Mouse (Mus musculus): ENCODE results near the gene Adcy9.
"Not testable (repeated sequence)": the region's sequence is repeated elsewhere in the genome, so short reads cannot be mapped to it uniquely, and the experiment has no call there.

Adcy9 gene

GRCm38 (mm10) chr16:4381487-4381886 lies 38.8 kb downstream of the Adcy9 start:
- no peak for DNase-seq (ENCODE audit: low spot score)

- no peak for DNase-seq (ENCODE audit: low spot score)
Observed at GRCm38 (mm10) chr16:4378788-4379187, 41.5 kb downstream of the Adcy9 start.

- no peak for DNase-seq (ENCODE audit: low spot score)
Observed at GRCm38 (mm10) chr16:4377556-4377955, 42.7 kb downstream of the Adcy9 start.

GRCm38 (mm10) chr16:4374780-4375380 lies 45.4 kb downstream of the Adcy9 start:
- DNase-seq (ENCODE audit: low spot score), result peak; percentile 15

GRCm38 (mm10) chr16:4374270-4374669 lies 46.0 kb downstream of the Adcy9 start:
- DNase-seq (ENCODE audit: low spot score), result no peak

GRCm38 (mm10) chr16:4371039-4371438 lies 49.3 kb downstream of the Adcy9 start:
- DNase-seq (ENCODE audit: low spot score), result no peak

- DNase-seq (ENCODE audit: low spot score), result no peak
Observed at GRCm38 (mm10) chr16:4370141-4370541, 50.2 kb downstream of the Adcy9 start.

GRCm38 (mm10) chr16:4367930-4368329 lies 52.4 kb downstream of the Adcy9 start:
- DNase-seq (ENCODE audit: low spot score), result no peak

- no peak for DNase-seq (ENCODE audit: low spot score)
Observed at GRCm38 (mm10) chr16:4367291-4367690, 53.0 kb downstream of the Adcy9 start.

- DNase-seq (ENCODE audit: low spot score), result no peak
Observed at GRCm38 (mm10) chr16:4366671-4367070, 53.6 kb downstream of the Adcy9 start.

- no peak for DNase-seq (ENCODE audit: low spot score)
Observed at GRCm38 (mm10) chr16:4363341-4364116, 56.8 kb downstream of the Adcy9 start.

GRCm38 (mm10) chr16:4355260-4356043 lies 64.8 kb downstream of the Adcy9 start:
- no peak for DNase-seq (ENCODE audit: low spot score)

GRCm38 (mm10) chr16:4342579-4342978 lies 77.7 kb downstream of the Adcy9 start:
- no peak for DNase-seq (ENCODE audit: low spot score)

GRCm38 (mm10) chr16:4341316-4342062 lies 78.8 kb downstream of the Adcy9 start:
- DNase-seq (ENCODE audit: low spot score), result no peak

- not testable (repeated sequence) for DNase-seq (ENCODE audit: low spot score)
Observed at GRCm38 (mm10) chr16:4339216-4339615, 81.1 kb downstream of the Adcy9 start.

GRCm38 (mm10) chr16:4337269-4337668 lies 83.0 kb downstream of the Adcy9 start:
- DNase-seq (ENCODE audit: low spot score), result no peak

- DNase-seq (ENCODE audit: low spot score), result no peak
Observed at GRCm38 (mm10) chr16:4333788-4334187, 86.5 kb downstream of the Adcy9 start.

- DNase-seq (ENCODE audit: low spot score), result no peak
Observed at GRCm38 (mm10) chr16:4333371-4333770, 86.9 kb downstream of the Adcy9 start.

GRCm38 (mm10) chr16:4327081-4327480 lies 93.2 kb downstream of the Adcy9 start:
- no peak for DNase-seq (ENCODE audit: low spot score)

- DNase-seq (ENCODE audit: low spot score), result no peak
Observed at GRCm38 (mm10) chr16:4325801-4326200, 94.5 kb downstream of the Adcy9 start.

GRCm38 (mm10) chr16:4324967-4325366 lies 95.3 kb downstream of the Adcy9 start:
- no peak for DNase-seq (ENCODE audit: low spot score)

- no peak for DNase-seq (ENCODE audit: low spot score)
Observed at GRCm38 (mm10) chr16:4320856-4321255, 99.4 kb downstream of the Adcy9 start.

All from embryo, embryonic 10.5 days (tissue).